8 mouse cellular contexts compared by ENCODE assay signal in the genomic region with DNA sequence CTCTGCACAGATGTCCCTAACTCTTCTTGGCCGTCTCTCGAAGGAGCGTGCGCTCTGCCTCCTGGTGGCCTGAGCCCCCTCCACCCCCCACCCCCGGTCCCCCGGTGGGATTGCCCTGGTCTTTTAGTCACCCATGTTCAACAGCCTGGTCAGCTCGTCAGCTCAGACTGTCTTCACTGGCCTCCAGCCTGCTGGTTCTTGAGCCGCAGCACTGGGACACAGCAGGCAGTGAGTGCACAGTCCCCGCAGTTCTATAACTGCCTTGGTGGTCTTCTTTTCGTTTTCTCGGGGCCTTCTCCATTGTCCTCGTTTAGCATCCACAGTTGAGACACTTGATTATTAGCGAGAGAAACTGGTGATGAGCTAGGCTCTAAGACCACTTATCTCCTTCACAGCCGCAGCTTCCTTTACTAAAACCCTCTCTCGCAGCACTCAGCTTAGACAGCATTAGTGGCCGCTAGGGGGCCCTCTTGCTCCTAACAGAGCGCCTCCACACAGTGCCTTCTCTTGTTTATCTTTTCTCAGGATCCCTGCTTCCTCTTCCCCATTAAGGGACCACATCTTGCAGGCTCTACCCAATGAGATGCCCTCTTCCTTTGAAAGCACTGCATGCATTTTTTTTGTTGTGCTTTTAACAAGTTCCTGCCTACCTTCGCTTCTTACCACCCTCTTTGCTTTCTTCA. TPM values are rescaled to one million over a fixed set of nuclear protein-coding genes. Genes with fewer than 3 reads are reported as not detected.
DNase-seq lines count a peak whose midpoint lies in the region; ATAC-seq lines count a peak whose summit lies in the region.

No protein-coding gene starts in this region.

- H3K36me3 ChIP-seq in midbrain, embryonic 11.5 days (ENCODE audit: control insufficient read depth, insufficient read depth, low read length) = no peaks in the 10 kb centered on the region

- no peaks in the 10 kb centered on the region for H3K9me3 ChIP-seq in midbrain, embryonic 11.5 days (ENCODE audit: control insufficient read depth, low read length)

- no peak overlapping the region for H3K27ac ChIP-seq in midbrain, embryonic 11.5 days (ENCODE audit: low read depth, low read length)

- peak; percentile 81 for DNase-seq in ZHBTc4 (ENCODE audit: low read depth, low spot score)
- DNase-seq in cerebellum, postnatal 36 days = peak; percentile 82 to 85
- DNase-seq in gastrocnemius, postnatal 10 days = peak; percentile 91
- peak; percentile 24 for DNase-seq in hindlimb bud, embryonic 11.5 days (ENCODE audit: extremely low spot score, low read depth, low spot score)
- DNase-seq in left cerebral cortex, postnatal 25 days (ENCODE audit: low spot score in 2 of 2) = peak; percentile 71 to 77
- DNase-seq in midbrain, embryonic 11.5 days (ENCODE audit: low spot score, missing footprints) = peak; percentile 95
- DNase-seq in skeletal muscle tissue, adult 2 months (ENCODE audit: low read depth, low spot score) = peak; percentile 46

- no peak overlapping the region for H3K4me3 ChIP-seq in midbrain, embryonic 11.5 days (ENCODE audit: low read depth, low read length)

- H3K4me2 ChIP-seq in midbrain, embryonic 11.5 days = no peak overlapping the region

- intact Hi-C loops in left cerebral cortex, postnatal 25 days (cut with DNase I) = no loop called here

- H3K4me1 ChIP-seq in midbrain, embryonic 11.5 days (ENCODE audit: control insufficient read depth, insufficient read depth, low read length) = peaks cover 8% of the 10 kb centered on the region

- no peaks in the 10 kb centered on the region for H3K27me3 ChIP-seq in midbrain, embryonic 11.5 days (ENCODE audit: control insufficient read depth, insufficient read depth, low read length)

- peak overlapping the region; percentile 9; the same call in 1 of the 2 replicates for H3K9ac ChIP-seq in midbrain, embryonic 11.5 days (ENCODE audit: low read length)

- WGBS in midbrain, embryonic 11.5 days = 26% methylated on average over 18 of the region's 18 CpGs

- peak; percentile 84 for ATAC-seq in midbrain, embryonic 11.5 days (ENCODE audit: low FRiP score)
- ATAC-seq in erythroblast, adult 5-6 weeks (replicated peaks; ENCODE audit: low FRiP score, poor library complexity, severe bottlenecking) = no peak

RNA-seq across cellular contexts. Expression of a gene that starts 52.0 kb away (rescaled TPM):
- 100 to 1,000 TPM; 155 to 161 TPM for total RNA-seq in gastrocnemius, postnatal 10 days (2021)
- total RNA-seq in left cerebral cortex, postnatal 25 days (2021) = 100 to 1,000 TPM; 565 to 602 TPM
- 494 and 495 TPM in 2 replicates for polyA plus RNA-seq in midbrain, embryonic 11.5 days (2014; fragmentation: Nextera tagmentation; extraction: Ambion mirVana)
- 18.4 and 18.6 TPM in 2 replicates for total RNA-seq in erythroblast, adult 5-6 weeks (2015; ENCODE audit: low replicate concordance)
- 14.4 and 21.5 TPM in 2 replicates for total RNA-seq in erythroblast, adult 5-6 weeks (2017; ENCODE audit: low replicate concordance)

Comparison
In these comparisons a context has a peak if more than half of its experiments do, and no peak if none do; other contexts are left out.
1. DNase-seq: peak in every context shown above with its lines; median percentile 95 in midbrain, embryonic 11.5 days; 91 in gastrocnemius, postnatal 10 days; 84 in cerebellum, postnatal 36 days; 81 in ZHBTc4; 74 in left cerebral cortex, postnatal 25 days; 46 in skeletal muscle tissue, adult 2 months; 24 in hindlimb bud, embryonic 11.5 days.
2. RNA of a gene that starts 52.0 kb away (total RNA-seq): 565 to 602 TPM in left cerebral cortex, postnatal 25 days and 155 to 161 TPM in gastrocnemius, postnatal 10 days; 14.4 to 21.5 TPM in erythroblast, adult 5-6 weeks; every median in the first group is over 4 times any median in the second.